Mouse (Mus musculus) heart, adult 2 months (tissue): Measurements from ENCODE around the gene Odf3b. TPM values are rescaled to one million over a fixed set of nuclear protein-coding genes. Genes with fewer than 3 reads are reported as not detected.

Experiments used
- DNase-seq, 2 experiments: peaks; one replicate each; pipeline ENCODE4 v3.0.0; 2021
- H3K27ac ChIP-seq: fragments of 200-600 bp; 2 replicates; pipeline ENCODE4 v1.8.1; 2022
- H3K27me3 ChIP-seq: fragments of 200-500 bp; 2 replicates; pipeline ENCODE4 v1.6.1; 2012; ENCODE audit warnings: mild to moderate bottlenecking, low read length, inconsistent platforms, mixed read lengths; ENCODE audit not compliant: control insufficient read depth, insufficient read depth
- H3K36me3 ChIP-seq: fragments of 200-500 bp; 2 replicates; pipeline ENCODE4 v1.6.1; 2012; ENCODE audit warnings: low read length, inconsistent platforms; ENCODE audit not compliant: control insufficient read depth, insufficient read depth
- H3K4me1 ChIP-seq: fragments of 200-500 bp; 2 replicates; pipeline ENCODE4 v1.6.1; 2011; ENCODE audit warnings: low read length; ENCODE audit not compliant: control insufficient read depth, insufficient read depth
- H3K4me3 ChIP-seq: fragments of 200-600 bp; 2 replicates; pipeline ENCODE4 v1.8.1; 2022
- H3K79me2 ChIP-seq: fragments of 200-500 bp; replicated peaks from 2 replicates; pipeline ENCODE4 v1.6.1; 2012; ENCODE audit warnings: mild to moderate bottlenecking, inconsistent platforms, low read length, moderate library complexity, mixed read lengths; ENCODE audit not compliant: control insufficient read depth, insufficient read depth
- H3K9ac ChIP-seq: fragments of 200-500 bp; 2 replicates; pipeline ENCODE4 v1.6.1; 2012; ENCODE audit warnings: low read depth, mild to moderate bottlenecking, control low read depth, inconsistent platforms, low read length, mixed read lengths
- CTCF ChIP-seq: fragments of 200-600 bp; IDR thresholded peaks from 2 replicates; pipeline ENCODE4 v1.8.1; 2022; ENCODE audit warnings: antibody characterized with exemption, mild to moderate bottlenecking, moderate library complexity
- EP300 ChIP-seq: fragments of 200-500 bp; IDR thresholded peaks from 2 replicates; pipeline ENCODE4 v1.6.1; 2011; ENCODE audit warnings: low read depth, low read length, control low read depth; ENCODE audit not compliant: insufficient read depth
- POLR2A ChIP-seq: fragments of 200-500 bp; IDR thresholded peaks from 2 replicates; pipeline ENCODE4 v1.6.1; 2011; ENCODE audit warnings: mild to moderate bottlenecking, low read depth, low read length, control low read depth; ENCODE audit not compliant: insufficient read depth
- WGBS: fragments of 180-500 bp; shearing (Covaris S2); methylation state at CpG from one replicate; pipeline ENCODE4 v1.1.7; 2018; 5-methylcytosine and 5-hydroxymethylcytosine counted together
- intact Hi-C: fragments of 180-260 bp; cut with DNase I; formaldehyde crosslinking; loops from one replicate; pipeline ENCODE4 v1.15.1; 2025
- polyA plus RNA-seq: library from polyadenylated mRNA; depleted of rRNA; stranded (reverse); fragments of >200 nt; gene quantifications from 2 replicates; pipeline ENCODE4 v1.2.3, GENCODE M21; 2012
- total RNA-seq, 2 experiments: library from RNA; stranded (reverse); gene quantifications; 2 replicates each; pipeline ENCODE4 v1.2.3; 2021

Odf3b gene
- total and polyA plus RNA-seq, 3 experiments = 0.91 to 9.1 (median 0.94) TPM

- no peaks in the 10 kb centered on the region for H3K36me3 ChIP-seq
- TF ChIP-seq POLR2A = no peak
- no peak for TF ChIP-seq CTCF
- TF ChIP-seq EP300 = no peak
- no peak overlapping the region for H3K4me3 ChIP-seq
- no peaks in the 10 kb centered on the region; the same call in 1 of the 2 replicates for H3K79me2 ChIP-seq
- 82% methylated on average over 7 of the region's 7 CpGs for WGBS
- H3K27ac ChIP-seq = no peak overlapping the region
- no peaks in the 10 kb centered on the region for H3K4me1 ChIP-seq
- no peak for DNase-seq
- no peak overlapping the region for H3K9ac ChIP-seq
- no peaks in the 10 kb centered on the region for H3K27me3 ChIP-seq
- intact Hi-C loops = no loop called here
Measured at GRCm38 (mm10) chr15:89363051-89363450, 16.0 kb downstream of the Odf3b start.

GRCm38 (mm10) chr15:89358784-89359183 lies 20.3 kb downstream of the Odf3b start:
- intact Hi-C loops = no loop called here
- no peak for TF ChIP-seq POLR2A
- no peak for TF ChIP-seq EP300
- TF ChIP-seq CTCF = no peak
- Histone ChIP-seq H3K27ac (no peak overlapping the region), H3K4me1 (peaks cover 6% of the 10 kb centered on the region), H3K36me3 (no peaks in the 10 kb centered on the region), H3K9ac (no peak overlapping the region), H3K79me2 (peaks cover 3% of the 10 kb centered on the region), H3K27me3 (no peaks in the 10 kb centered on the region), H3K4me3 (no peak overlapping the region)
- no peak for DNase-seq
- 50% methylated on average over 3 of the region's 3 CpGs for WGBS

- DNase-seq = no peak
- TF ChIP-seq CTCF (no peak), EP300 (no peak), POLR2A (no peak)
- Histone ChIP-seq H3K4me3 (peak overlapping the region; percentile 97), H3K4me1 (peaks cover 6% of the 10 kb centered on the region), H3K27me3 (no peaks in the 10 kb centered on the region), H3K79me2 (peaks cover 3% of the 10 kb centered on the region), H3K27ac (peak overlapping the region; percentile 90), H3K9ac (no peak overlapping the region), H3K36me3 (no peaks in the 10 kb centered on the region)
- WGBS = under 1% methylated on average over 15 of the region's 15 CpGs
- intact Hi-C loops = no loop called here
Measured at GRCm38 (mm10) chr15:89356372-89356771, 22.7 kb downstream of the Odf3b start.

GRCm38 (mm10) chr15:89355241-89356187 lies 23.6 kb downstream of the Odf3b start, which contains the start of the genes Lmf2 and Ncaph2:
Gene Lmf2, minus strand, starts transcription at chr15:89355659.
Gene Ncaph2, plus strand, starts transcription at chr15:89355719.
- Histone ChIP-seq H3K36me3 (no peaks in the 10 kb centered on the region; the same call in 1 of the 2 replicates), H3K27me3 (no peaks in the 10 kb centered on the region), H3K79me2 (peaks cover 3% of the 10 kb centered on the region), H3K4me1 (peaks cover 7% of the 10 kb centered on the region), H3K9ac (peak within 1 kb of the TSS; percentile 95), H3K27ac (peak within 1 kb of the TSS; percentile 90), H3K4me3 (peak within 1 kb of the TSS; percentile 97)
- 0 out of 2 replicates have a peak, but pooled peaks have one; percentile 33 for TF ChIP-seq EP300
- no peak for TF ChIP-seq CTCF
- peak; percentile 57 for TF ChIP-seq POLR2A
- DNase-seq = peak; percentile 95 to 98
- under 1% methylated on average over 64 of the region's 64 CpGs for WGBS
- intact Hi-C loops = loop anchor here (2.0 kb wide), 2 partner anchors 17 to 41 kb away; partner anchors contain the start of genes Sbf1 and Sco2

GRCm38 (mm10) chr15:89354455-89354854 lies 24.6 kb downstream of the Odf3b start:
- 41% methylated on average over 7 of the region's 7 CpGs for WGBS

More at GRCm38 (mm10) chr15:89354455-89354854, 24.6 kb downstream of the Odf3b start:
- H3K36me3 ChIP-seq = no peaks in the 10 kb centered on the region; the same call in 1 of the 2 replicates
- peak overlapping the region; percentile 90; the same call in 1 of the 2 replicates for H3K27ac ChIP-seq
- H3K9ac ChIP-seq = peak overlapping the region; percentile 95
- peak overlapping the region; percentile 97 for H3K4me3 ChIP-seq
- no peaks in the 10 kb centered on the region for H3K27me3 ChIP-seq
- DNase-seq = no peak
- H3K79me2 ChIP-seq = peaks cover 3% of the 10 kb centered on the region
- TF ChIP-seq CTCF (no peak), EP300 (no peak), POLR2A (no peak)
- H3K4me1 ChIP-seq = peaks cover 7% of the 10 kb centered on the region
- intact Hi-C loops = loop anchor here (2.0 kb wide), 2 partner anchors 18 to 40 kb away; partner anchors contain the start of genes Sbf1 and Sco2
